Mouse (Mus musculus): ENCODE measurements around the gene L1cam.

L1cam gene

DNA sequence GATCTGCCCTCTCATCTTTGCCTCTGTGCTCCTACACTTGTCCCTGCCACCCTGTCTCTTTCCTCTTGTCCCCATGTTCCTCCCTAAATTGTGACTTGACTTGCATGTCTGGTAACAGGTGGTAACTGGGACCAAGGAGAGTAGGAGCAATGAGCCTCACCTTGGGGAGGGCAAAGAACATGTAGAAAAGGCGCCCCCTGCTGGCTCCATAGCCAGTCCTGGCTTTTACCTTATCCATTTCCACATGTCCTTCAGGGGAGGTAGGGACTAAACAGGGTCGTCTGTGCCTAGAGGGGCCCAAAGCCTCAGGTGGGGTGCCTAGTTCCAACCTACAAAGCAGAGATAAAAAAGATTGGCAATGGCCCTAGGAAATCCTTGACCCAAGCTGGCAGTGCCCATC, at the start of gene L1cam:
L1cam (minus strand) TSS at position 387 of the 400 bp plus-strand sequence.
- DNase-seq (ENCODE audit: extremely low spot score) = peak; percentile 28

DNA sequence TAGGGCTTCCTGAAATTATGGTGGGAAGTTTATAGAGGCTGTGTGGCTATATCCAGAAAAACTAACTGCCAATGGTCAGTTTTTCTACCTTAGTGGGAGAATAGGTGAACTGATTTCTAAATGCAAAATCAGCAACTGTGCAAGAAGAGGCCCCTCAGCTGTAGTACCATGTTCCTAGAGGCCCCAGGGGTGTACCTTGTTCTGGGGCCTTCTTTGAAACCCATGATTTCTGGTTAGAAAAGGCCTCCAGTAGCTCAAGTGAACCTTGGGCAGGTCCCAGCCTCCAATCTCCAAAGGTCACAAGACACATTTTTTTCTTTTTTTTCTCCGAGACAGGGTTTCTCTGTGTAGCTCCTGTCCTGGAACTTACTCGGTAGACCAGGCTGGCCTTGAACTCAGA, 46.4 kb upstream of the L1cam start:
- no peak for DNase-seq (ENCODE audit: extremely low spot score)

DNA sequence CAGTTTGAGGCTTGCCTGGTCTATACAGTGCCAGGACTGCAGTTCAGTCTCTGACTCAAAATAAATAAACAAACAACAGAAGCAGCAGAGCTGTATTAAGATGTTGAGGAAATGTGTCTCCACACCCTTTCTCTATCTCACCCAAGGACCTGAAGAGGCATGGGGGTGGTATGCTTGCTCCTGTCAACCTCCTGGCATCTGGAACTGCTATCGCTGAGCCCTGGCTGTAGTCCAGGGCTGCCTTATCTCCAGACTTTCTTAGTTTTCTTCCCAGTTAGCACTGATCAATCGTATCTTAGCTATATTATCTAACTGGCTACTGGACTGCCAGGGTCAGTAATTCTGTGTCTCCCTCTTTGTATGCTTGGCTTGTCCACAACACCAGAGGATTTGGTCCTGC, 46.0 kb upstream of the L1cam start:
- no peak for DNase-seq (ENCODE audit: extremely low spot score)

DNA sequence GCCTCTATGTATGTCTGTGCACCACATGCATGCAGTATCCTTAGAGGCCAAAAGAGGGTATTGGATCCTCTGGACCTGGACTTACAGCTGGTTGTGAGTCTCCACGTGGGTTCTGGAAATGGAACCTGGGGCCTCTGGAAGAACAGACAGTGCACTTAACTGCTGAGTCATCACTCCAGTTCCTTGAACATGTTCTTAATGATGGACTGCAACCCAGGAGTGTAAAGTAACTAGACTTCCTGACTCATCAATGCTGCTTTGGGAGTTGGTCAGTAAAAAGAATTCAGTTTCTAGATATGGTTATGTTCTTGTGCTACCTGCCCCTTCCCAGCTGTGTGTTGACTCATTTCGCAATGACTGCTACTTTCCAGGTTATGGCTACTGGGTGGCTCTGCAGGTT, 36.0 kb upstream of the L1cam start:
- no peak for DNase-seq (ENCODE audit: extremely low spot score)

DNA sequence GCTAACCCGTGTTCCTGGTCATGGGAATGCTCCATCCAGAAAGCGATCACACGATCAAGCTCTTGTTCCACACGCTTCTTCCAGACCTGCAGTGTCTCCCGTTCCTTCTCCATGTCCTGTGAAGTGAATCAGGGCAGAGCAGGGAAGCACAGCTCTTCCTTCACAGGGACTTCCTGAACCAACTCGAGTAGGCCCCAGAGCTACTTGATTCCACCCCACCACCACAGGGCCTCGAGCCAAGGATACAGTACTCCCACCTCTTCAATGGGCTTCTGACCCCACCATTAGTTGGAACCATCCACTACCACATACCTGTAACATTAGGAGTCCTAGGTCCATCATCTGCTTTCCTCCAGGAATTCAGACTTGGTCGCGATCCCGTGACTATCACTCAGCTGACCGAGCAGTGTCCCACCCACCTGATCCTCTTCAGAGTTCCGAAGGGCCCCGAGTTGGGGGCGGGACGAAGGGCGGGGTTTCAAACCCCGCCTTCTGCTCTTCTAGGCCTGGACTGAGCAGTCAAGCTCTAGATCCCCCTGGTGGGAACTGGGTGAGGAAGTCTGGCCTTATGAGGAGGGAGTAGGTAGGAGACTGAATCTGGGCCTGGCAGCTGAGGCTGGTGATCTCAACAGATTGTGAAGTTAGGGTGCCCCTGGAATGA, 34.6 kb upstream of the L1cam start, which contains the start of gene Renbp:
Renbp (minus strand) TSS at position 449 of the 661 bp plus-strand sequence.
- DNase-seq (ENCODE audit: extremely low spot score) = peak; percentile 60

DNA sequence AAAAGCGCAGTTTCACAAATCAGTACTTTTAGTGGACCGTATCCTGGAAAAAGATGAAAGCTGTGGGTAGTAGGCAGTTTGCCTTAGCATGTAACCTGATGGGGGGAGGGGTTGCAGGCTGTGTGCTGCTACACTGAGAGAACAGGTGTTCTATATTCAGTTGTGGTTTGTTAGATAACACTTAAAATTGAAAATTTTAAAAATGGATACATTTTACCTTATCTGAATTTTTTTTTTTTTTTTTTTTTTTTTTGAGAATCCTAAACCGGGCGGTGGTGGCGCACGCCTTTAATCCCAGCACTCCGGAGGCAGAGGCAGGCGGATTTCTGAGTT, 26.6 kb upstream of the L1cam start:
- DNase-seq (ENCODE audit: extremely low spot score) = no peak

DNA sequence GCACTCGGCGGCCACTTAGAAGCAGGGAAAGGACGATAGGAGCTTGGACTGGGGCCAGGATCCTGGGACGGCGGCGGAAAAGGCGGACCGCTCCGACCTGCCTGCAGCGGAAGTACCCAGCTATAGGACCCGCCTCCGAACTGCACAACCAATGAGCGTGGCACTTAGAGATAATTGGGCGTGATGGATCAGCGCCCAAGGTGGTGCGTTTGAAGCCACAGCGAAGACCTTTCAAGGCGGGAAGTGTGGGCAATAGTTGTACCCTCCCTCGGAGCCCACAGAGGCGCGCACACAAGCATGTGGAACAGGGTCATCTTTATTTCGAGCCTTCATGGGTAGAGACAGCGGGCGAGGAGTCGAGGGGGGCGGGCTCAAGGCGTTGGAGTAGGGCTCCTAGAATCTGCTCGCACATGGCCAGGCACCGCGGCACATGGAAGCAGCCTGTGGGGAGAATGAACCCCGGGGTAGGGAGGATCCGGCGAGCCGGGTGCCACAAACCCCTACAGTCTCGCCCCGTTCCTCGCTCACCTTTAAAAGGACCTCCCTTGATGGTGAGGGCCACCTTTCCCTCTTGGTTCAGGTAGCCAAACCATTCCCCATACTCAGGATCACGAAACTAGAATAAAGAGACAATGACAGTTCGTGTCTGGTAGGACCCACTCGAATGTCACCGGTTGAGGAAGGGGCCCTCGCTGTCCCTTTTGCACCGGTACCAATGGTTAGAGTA, 26.1 kb upstream of the L1cam start, which contains the start of the genes Arhgap4 and Naa10:
Arhgap4 (minus strand) TSS at position 48 of the 727 bp plus-strand sequence.
Naa10 (minus strand) TSS at position 122 of the 727 bp plus-strand sequence.
- DNase-seq (ENCODE audit: extremely low spot score) = peak; percentile 82

DNA sequence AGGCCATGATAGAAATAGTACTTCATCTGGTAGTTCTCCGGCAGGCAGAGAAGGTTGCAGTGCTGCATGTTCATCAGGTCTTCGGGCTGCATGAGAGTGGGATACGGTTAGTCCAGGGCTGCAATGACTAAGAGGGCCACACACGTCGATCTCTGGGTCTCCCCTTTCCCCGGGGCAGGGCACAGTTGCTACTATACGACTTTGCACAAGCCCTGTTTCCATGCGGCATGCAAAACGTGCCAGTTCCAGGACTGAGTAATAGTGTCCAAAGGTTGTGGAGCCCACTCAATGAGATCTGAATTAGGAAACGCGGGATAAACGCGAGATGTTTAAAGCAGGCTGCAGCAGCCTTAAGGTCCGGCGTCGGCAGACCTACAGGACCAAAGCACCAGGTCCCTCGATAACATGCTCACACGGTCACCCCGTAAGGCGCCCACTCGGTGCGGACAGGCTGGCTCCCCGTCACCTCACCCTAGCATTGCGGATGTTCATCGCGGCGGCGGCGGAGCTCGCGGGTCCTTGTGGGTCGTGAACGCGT, 25.4 kb upstream of the L1cam start:
- DNase-seq (ENCODE audit: extremely low spot score) = no peak

DNA sequence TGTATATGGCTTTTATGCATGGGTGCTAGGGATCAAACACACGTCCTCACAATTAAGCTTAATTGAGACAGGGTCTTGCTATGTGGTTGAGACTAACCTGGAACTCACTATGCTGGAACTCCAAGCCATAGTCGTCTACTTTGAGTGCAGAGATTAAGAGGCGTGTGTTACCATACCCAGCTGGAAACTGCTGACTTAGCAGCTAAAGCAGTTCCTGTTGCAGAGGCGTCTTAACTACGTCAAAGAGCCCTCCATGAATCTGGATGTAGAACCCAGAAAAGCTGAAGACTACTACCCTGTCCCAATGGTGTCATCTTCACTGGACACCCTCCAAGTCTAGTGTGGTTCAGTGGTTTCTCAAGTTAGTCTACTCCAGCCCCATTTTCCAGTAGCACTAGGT, 22.7 kb upstream of the L1cam start:
- no peak for DNase-seq (ENCODE audit: extremely low spot score)

DNA sequence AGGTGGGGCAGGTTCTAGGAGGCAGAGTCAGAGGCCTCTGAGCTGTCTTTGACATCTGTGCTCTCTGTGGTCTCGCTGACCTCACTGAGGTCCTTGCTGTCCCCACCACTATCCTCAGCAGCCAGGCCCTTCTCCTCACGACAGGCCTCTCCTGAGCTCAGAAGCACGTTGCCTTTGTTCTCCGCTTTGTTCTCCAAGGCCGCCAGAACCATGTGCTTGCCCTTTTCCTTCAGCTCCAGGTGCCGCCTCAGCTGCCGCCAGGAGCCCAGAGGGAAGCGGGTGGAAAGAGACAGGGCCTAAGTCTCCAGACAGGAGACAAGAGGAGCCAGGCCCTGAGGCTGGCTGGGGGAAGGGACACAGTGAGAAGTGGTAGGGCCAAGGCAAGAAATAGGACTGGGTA, 21.0 kb upstream of the L1cam start:
- DNase-seq (ENCODE audit: extremely low spot score) = no peak

DNA sequence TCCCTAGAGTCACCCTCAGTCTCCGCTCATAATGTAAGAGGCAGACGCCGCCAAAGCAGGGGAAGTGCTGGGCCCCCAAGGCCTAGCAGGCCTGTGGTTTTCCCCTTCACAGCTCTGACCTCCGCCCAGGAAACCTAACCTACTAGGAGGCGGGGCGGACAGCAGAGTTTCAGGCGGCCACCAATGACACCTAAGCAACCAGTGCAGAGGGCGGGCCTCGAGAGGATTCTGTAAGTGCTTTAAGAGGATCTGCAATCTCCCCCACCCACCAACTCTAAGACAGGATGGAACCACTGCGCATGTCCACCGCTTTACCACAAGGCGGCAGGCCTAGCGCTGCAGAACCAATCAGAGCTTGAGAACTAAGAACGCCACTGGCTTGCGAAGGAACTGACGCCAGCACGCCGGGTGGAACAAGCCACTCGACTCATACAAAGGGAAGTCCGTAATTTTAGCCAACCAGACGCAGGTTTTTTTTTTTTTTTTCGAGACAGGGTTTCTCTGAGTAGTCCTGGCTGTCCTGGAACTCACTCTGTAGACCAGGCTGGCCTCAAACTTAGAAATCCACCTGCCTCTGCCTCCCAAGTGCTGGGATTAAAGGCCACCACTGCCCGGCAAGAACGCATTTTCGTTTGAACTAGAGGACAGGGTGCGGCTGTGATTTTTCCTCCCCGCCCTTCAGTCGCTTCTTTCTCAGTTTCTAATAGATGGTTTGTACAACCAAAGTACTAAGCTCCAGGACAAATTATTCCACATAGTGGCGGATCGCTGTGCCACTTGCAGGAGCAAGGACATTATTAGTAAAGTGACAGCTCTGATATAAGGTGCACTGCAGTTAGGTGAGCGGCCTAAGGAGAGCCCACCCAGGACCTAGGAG, 19.2 kb upstream of the L1cam start:
- DNase-seq (ENCODE audit: extremely low spot score) = peak; percentile 82

DNA sequence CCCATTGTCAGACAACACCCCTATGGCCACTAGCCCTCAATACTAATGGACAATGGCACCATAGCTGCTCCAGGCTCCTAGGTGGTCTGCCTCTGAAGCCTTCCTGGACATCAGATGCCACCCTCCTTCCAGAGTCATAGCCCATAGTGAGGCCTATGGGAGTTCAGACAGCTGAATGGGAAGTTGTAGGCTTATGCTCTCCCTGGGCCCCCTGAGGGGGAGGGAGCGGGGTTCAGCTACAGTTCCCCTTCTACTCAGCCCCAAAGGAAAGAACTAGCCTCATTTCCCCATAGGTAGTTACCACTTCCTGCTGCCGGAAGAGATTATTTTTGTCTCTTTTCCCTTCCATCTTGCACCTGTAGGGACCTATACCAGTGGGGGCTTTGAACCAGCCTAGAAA, 15.7 kb upstream of the L1cam start:
- no peak for DNase-seq (ENCODE audit: extremely low spot score)

DNA sequence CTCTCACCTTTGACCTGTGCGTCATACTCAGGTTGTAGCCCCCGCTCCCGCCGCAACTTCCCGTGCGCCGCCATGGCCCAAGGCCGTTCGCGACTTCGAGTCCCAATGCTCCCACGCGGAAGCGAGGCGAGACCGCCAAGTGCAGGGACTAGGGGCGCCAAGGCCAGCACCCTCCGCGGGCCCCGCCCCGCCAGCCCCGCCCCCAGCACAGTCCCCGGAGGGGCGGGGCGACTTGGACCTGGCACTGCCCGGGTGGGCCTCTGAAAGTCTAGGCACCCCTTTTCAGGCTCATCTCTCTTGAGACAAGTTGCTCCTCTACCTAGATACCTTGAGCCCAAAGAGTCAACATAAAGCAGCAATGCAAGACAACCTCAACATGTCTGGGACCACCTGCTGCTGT, 15.3 kb upstream of the L1cam start:
- peak; percentile 6 for DNase-seq (ENCODE audit: extremely low spot score)

DNA sequence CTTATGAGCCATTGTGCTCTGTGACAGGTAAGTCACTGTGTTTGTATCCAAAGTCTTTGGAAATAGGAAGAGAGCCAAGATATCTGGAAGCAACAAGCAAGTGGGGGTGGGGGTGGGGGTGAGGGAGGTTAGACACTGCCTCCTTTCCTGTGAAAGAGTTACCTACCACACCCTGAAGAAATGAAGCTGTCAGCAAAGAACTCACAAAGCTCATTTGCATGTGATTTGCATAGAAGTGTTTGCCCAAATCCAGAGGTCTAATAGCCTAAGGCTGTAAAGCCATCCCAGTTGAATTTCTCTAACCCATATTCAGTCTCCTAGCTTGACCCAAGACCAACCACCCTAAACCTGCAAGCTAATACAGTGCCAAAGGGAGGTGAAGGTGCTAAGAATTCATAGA, 14.5 kb upstream of the L1cam start:
- DNase-seq (ENCODE audit: extremely low spot score) = no peak

DNA sequence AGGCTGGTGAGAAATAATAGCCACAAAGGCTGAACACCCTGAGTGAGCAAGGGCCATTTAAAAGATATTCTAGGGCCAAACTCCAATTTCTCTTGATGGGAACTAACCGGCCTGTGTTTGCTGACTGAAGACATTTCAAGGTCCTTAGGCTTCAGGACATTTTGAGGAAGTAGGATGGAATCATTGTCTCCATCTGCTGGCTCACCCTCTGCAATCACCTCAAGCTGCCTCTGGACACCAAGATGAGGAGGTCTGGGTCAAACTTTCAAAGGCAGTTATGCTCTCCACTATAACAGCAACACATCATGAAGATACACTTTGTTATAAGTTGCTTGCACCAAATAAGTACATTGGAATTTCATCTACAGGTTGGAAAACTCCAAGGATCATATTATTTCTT, 14.1 kb upstream of the L1cam start:
- DNase-seq (ENCODE audit: extremely low spot score) = no peak

DNA sequence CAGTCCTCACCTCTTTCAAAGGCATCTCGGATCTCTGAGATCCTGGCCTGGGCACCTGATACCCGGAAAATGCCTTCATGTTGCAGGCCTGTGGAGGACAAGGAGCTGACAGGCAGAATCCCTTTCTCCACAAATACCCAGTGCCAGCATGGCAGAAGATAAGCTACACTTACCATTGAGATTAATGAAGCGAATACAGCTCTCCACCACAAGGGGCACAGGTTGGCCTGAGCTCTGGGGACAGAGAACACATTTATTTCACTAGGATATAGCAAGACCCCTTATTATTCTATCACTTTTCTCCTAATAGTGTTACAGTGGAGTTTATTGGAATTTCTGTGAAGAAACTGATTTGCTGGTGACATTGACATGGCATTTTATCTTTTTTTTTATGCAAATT, 2.1 kb upstream of the L1cam start:
- no peak for DNase-seq (ENCODE audit: extremely low spot score)

DNA sequence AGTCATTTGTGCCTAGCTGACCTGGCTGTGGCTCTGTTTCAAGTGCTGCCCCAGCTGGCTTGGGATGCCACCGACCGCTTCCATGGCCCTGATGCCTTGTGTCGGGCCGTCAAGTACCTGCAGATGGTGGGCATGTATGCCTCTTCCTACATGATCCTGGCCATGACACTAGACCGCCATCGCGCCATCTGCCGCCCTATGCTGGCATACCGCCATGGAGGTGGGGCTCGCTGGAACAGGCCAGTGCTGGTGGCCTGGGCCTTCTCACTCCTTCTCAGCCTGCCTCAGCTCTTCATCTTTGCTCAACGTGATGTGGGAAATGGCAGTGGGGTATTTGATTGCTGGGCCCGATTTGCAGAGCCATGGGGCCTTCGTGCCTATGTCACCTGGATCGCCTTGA, 3.1 kb downstream of the L1cam start:
- DNase-seq (ENCODE audit: extremely low spot score) = no peak

DNA sequence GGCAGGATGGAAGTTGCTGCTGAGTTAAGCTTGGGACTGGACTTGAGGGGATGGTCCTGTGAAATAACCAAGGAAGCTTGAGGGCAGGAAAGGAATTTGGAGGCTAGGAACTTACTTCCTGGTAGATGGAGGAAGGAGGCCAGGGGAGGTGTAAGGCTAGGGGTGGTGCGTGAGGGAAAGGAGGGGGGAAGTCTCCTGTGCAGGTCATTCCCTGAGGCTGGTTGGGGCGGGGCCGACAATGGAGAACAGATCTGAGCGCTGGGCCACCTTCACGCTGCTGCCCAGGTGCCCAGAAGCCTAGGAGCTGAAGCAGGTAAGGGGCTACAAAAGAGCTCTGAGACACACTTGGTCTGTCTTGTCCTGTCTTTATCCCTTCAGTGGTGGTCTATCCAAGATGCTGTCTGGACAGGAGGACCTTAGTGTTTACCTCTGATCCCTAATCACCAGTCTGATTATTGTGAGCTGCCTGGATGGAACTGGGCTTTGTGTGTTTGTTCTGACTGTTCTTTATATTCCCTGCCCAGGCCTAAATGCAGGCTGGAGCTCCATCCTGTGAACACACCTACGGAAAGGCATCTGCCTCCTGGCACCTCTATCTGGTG, 4.3 kb downstream of the L1cam start, which contains the start of gene Avpr2:
Avpr2 (plus strand) TSS at position 552 of the 602 bp plus-strand sequence.
- DNase-seq (ENCODE audit: extremely low spot score) = no peak

DNA sequence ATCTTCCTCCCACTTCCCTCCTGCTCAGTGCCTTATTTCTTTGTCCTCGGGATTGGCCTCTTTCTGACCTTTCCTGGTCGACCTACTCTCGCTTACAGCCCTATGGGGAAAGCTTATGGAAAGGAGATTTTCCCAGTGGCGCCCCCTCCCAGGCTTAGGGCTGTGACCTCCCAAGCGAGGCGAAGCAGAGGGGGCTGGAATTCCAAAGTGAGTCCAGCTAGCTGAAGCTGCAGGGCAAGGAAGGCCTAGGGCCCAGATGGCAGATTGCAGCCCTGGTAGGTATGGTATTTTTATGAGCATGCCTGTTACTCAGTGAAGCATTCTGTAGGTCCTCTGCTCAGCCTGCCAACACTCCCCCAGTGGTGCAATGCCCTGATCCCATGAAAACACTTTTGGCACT, 14.4 kb downstream of the L1cam start:
- DNase-seq (ENCODE audit: extremely low spot score) = peak; percentile 20

DNA sequence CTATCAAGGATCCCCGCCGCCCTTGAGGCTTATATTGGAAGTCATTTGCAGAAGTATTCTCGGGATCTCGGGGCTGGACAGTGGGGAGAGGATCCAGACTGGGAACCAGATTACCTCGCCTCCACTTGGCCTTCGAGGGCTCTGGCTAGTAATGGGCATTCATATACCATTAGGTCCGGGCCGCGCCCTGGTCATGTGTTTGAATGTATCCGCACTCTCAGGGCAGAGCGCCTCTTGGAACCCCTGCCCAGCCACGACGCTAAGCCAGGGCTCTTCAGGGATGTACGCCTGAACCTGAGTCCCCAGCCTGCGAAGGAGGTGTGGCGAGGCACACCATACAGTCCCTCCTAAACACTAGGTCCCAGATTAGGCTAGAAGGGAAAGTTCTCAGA, 14.9 kb downstream of the L1cam start:
- peak; percentile 7 for DNase-seq (ENCODE audit: extremely low spot score)

DNA sequence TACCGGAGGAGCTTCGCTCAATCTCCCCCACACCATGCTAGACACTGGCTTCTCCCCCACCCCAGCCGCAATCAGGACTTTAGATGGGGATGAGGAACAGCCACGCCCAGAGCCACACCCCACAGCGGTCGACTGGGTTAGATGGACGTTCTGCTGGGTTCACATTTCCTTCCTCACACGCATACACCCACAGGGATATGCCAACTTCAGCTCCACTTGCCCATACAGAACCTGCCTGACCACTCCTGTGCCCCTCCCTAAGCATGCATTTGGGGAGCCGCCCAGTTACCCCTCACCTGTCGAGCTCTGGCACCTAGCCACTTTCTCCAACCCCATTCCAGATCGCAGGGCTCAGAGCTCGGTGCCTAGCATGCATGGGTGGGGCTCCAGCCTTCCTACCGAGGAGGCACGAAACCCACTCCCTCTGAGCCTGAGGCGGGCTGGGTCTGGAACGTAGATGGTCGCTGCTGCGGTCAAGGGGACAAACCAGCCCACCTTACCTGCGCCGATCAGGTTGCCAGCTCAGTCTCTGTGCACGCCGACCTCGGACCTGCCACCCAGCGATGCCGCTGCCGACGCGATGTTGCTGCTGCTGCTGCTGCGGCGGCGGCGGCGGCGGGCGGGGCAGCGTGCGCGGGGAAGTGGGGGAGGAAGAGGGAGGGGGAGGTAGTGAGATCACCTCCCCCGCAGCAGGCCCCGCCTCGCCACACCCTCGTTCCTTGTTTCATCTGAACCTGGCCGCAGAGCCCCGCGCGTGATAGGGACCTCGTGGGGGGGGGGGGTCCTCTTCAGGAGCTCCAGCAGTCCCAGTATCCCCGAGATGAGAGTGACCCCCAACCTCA, 15.5 kb downstream of the L1cam start:
- DNase-seq (ENCODE audit: extremely low spot score) = peak; percentile 13
